Mouse (Mus musculus) stomach, postnatal 0 days (tissue): ENCODE results near the gene Sstr4. TPM values are rescaled to one million over a fixed set of nuclear protein-coding genes. Genes with fewer than 3 reads are reported as not detected.
A peak's percentile ranks its signal among the peaks of the same experiment; 100 is the strongest.

Experiments
- ATAC-seq: fragments of 200-750 bp; cut with Nextera tagmentation; 2 replicates; pipeline ENCODE4 v1.8.0; 2017; ENCODE audit not compliant: low FRiP score, low TSS enrichment
- DNase-seq: peaks from one replicate; pipeline ENCODE4 v3.0.0-alpha.2; 2016; ENCODE audit warnings: low spot score
- H3K27ac ChIP-seq: fragments of 300-500 bp; sonication (generic); replicated peaks from 2 replicates; pipeline ENCODE4 v1.5.1; 2014; ENCODE audit warnings: mild to moderate bottlenecking, control low read depth
- H3K27me3 ChIP-seq: fragments of 300-500 bp; sonication (generic); 2 replicates; pipeline ENCODE4 v1.6.1; 2014; ENCODE audit warnings: low read length; ENCODE audit not compliant: control insufficient read depth, insufficient read depth
- H3K36me3 ChIP-seq: fragments of 300-500 bp; sonication (generic); 2 replicates; pipeline ENCODE4 v1.6.1; 2014; ENCODE audit warnings: low read length, mixed read lengths; ENCODE audit not compliant: control insufficient read depth, insufficient read depth
- H3K4me1 ChIP-seq: fragments of 300-500 bp; sonication (generic); replicated peaks from 2 replicates; pipeline ENCODE4 v1.6.1; 2014; ENCODE audit warnings: antibody characterized with exemption; ENCODE audit not compliant: control insufficient read depth, insufficient read depth
- H3K4me2 ChIP-seq: fragments of 300-500 bp; sonication (generic); replicated peaks from 2 replicates; pipeline ENCODE4 v1.6.1; 2014; ENCODE audit warnings: low read depth, mild to moderate bottlenecking, control low read depth, moderate library complexity
- H3K4me3 ChIP-seq: fragments of 300-500 bp; sonication (generic); 2 replicates; pipeline ENCODE4 v1.5.1; 2014; ENCODE audit warnings: low read depth, low read length, control low read depth
- H3K9ac ChIP-seq: fragments of 300-500 bp; sonication (generic); 2 replicates; pipeline ENCODE4 v1.6.1; 2014; ENCODE audit warnings: mild to moderate bottlenecking, low read length, control low read depth, mixed read lengths
- H3K9me3 ChIP-seq: fragments of 300-500 bp; sonication (generic); 2 replicates; pipeline ENCODE4 v1.6.1; 2016; ENCODE audit warnings: low read length; ENCODE audit not compliant: control insufficient read depth
- CTCF ChIP-seq: IDR thresholded peaks from 2 replicates; pipeline ENCODE4 v1.5.1; 2016; ENCODE audit warnings: antibody characterized with exemption, low read depth, mild to moderate bottlenecking, moderate library complexity
- EP300 ChIP-seq: optimal IDR thresholded peaks from 2 replicates; pipeline ENCODE3; 2016; ENCODE audit warnings: antibody characterized with exemption
- WGBS: fragments of 180-500 bp; shearing (Covaris S2); extraction: QIAGEN DNeasy Blood & Tissue Kit; methylation state at CpG from one replicate; pipeline ENCODE4 v1.1.7; 2014; 5-methylcytosine and 5-hydroxymethylcytosine counted together
- polyA plus RNA-seq: library from polyadenylated mRNA; unstranded; fragments of >200 nt; fragmentation: Nextera tagmentation; extraction: Ambion mirVana; gene quantifications from 2 replicates; pipeline ENCODE4 v1.2.1, GENCODE M21; 2015

The Sstr4 gene
- polyA plus RNA-seq, 1 experiment from 2014 or later: 0.49 TPM

DNA sequence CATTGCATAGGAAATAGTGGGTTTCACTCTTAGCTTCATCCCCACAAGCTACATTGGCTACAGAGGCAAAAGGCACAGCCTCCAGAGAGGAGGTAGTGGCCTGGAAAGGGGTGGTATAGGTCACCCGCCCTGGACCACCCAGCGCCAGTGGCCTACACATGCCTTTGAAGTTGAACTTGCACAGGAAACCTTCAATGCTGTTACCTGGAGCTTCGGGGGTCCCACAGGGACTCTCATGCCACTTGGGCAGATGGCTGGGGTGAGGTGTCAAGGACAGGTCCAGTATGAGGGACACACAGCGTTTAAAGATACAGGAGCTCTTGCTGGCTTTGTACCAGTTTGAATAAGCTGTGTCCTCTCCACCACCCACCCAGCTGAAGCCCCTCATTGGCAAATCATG is 47.6 kb downstream of the Sstr4 start:
- Histone ChIP-seq H3K4me2 (peak overlapping the region; percentile 14; the same call in 1 of the 2 replicates), H3K4me3 (peak overlapping the region; percentile 17; the same call in 1 of the 2 replicates), H3K27ac (peak overlapping the region; percentile 56; the same call in 1 of the 2 replicates), H3K9ac (no peak overlapping the region; the same call in 1 of the 2 replicates), H3K4me1 (no peaks in the 10 kb centered on the region), H3K27me3 (no peaks in the 10 kb centered on the region), H3K9me3 (no peaks in the 10 kb centered on the region), H3K36me3 (no peaks in the 10 kb centered on the region)
- no peak for TF ChIP-seq CTCF
- TF ChIP-seq EP300: no peak
- ATAC-seq (no peak), DNase-seq (no peak)
- WGBS: 78% methylated on average over 4 of the region's 4 CpGs

DNA sequence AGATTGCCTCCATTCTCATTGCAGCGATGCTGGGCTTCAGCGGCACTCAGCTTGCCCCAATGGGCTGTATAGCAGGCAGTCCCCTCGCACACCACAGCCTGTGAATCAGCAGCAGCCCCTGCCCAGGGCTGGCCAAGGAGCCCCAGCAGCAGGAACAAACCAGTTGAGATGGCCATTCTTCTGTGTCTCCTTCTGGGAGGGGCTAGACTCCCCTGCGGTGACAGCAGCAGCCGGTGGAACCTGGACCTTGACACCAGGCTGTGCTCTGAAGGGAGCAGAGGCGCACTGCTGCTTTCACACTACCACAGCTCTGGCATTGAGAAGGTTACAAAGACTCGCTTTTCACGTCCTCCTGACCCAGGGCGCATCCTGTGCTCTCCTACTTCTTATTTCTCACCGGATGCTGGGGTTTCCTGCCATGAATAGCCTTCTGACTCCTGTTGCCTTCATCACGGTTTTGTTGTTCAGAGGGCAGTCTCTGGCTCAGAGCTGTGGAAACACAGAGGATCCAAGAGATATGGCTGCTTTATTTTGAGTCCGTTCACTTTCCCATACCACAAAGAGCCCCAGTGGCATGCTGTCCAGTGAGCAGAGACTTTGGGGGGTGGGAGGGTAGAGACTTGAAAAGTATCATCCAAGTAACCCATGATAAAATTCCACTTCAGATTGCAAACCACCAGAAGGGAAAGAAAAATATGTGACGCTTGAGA is 48.3 kb downstream of the Sstr4 start, which contains the start of gene Cd93:
Gene Cd93 (minus strand): TSS at position 315 of the 710 bp plus-strand sequence.
- 54% methylated on average over 13 of the region's 13 CpGs for WGBS
- ATAC-seq: peak; percentile 38; the same call in 1 of the 2 replicates
- Histone ChIP-seq H3K27ac (peak within 1 kb of the TSS; percentile 56; the same call in 1 of the 2 replicates), H3K9ac (no peak within 1 kb of the TSS; the same call in 1 of the 2 replicates), H3K4me1 (no peaks in the 10 kb centered on the region), H3K4me2 (peak within 1 kb of the TSS; percentile 14; the same call in 1 of the 2 replicates), H3K9me3 (no peaks in the 10 kb centered on the region), H3K27me3 (no peaks in the 10 kb centered on the region), H3K4me3 (peak within 1 kb of the TSS; percentile 17; the same call in 1 of the 2 replicates), H3K36me3 (no peaks in the 10 kb centered on the region)
- DNase-seq: no peak
- no peak for TF ChIP-seq CTCF
- TF ChIP-seq EP300: no peak

DNA sequence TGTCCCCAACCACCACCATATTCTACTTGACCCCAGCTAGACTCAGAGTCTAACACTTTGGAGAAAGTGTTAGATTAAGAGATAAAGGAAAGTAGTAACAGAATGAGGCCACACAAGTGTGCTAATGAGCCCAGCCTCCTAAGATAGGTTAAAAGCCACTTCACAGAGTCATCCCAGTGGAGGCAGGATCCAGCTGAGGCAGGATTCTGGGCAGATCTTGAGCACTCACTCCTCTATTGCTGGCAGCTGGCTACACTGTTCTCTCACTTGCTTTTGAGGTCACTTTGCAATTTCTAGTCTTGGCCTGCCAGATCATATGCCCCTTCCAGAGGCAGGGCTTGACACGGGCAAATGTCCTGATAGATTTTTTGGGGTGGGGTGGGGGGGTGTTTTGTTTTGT is 49.3 kb downstream of the Sstr4 start:
- no peaks in the 10 kb centered on the region for H3K27me3 ChIP-seq
- H3K4me2 ChIP-seq: no peak overlapping the region
- no peak overlapping the region for H3K4me3 ChIP-seq
- H3K9me3 ChIP-seq: no peaks in the 10 kb centered on the region
- H3K36me3 ChIP-seq: no peaks in the 10 kb centered on the region
- H3K4me1 ChIP-seq: no peaks in the 10 kb centered on the region
- DNase-seq: no peak
- no peak overlapping the region for H3K9ac ChIP-seq
- H3K27ac ChIP-seq: no peak overlapping the region
- TF ChIP-seq CTCF: no peak
- no peak for TF ChIP-seq EP300
- ATAC-seq: no peak
- WGBS: 78% methylated on average over 1 of the region's 1 CpGs

DNA sequence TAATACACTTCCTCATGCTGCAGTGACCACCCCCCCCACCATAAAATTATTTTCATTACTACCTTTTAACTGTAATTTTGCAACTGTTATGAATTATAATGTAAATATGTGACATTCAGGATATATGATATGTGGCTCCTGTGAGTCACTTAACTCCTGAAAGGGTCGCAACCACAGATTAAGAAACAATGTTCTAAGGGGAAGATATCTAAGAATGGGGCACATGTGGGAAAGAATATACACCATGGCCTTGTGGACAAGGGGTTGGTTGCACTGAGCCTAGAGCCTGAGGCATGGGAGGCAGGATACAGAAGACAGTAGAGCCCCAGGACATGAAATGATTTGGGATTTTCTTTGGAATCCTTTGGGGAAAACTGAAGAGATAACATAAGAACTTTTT is 50.5 kb downstream of the Sstr4 start:
- DNase-seq (no peak), ATAC-seq (no peak)
- Histone ChIP-seq H3K27ac (no peak overlapping the region), H3K4me1 (no peaks in the 10 kb centered on the region), H3K27me3 (no peaks in the 10 kb centered on the region), H3K36me3 (no peaks in the 10 kb centered on the region), H3K9ac (no peak overlapping the region), H3K4me2 (no peak overlapping the region), H3K4me3 (no peak overlapping the region), H3K9me3 (no peaks in the 10 kb centered on the region)
- WGBS: 72% methylated on average over 1 of the region's 1 CpGs
- TF ChIP-seq EP300 (no peak), CTCF (no peak)

Other genes starting within 250 kb of the Sstr4 start
- 17.5 and 17.9 TPM in 2 replicates for gene Thbd, start 12.8 kb downstream of the Sstr4 start, polyA plus RNA-seq
- 3.9 and 4.3 TPM in 2 replicates for gene Cd93, start 48.2 kb downstream of the Sstr4 start, polyA plus RNA-seq